Mouse (Mus musculus) liver, embryonic 14.5 days (tissue): ENCODE data around the gene Tmem212.

Experiments
- CTCF ChIP-seq: IDR thresholded peaks from 2 replicates; pipeline ENCODE4 v1.5.1; 2016; ENCODE audit warnings: antibody characterized with exemption, low read depth, control low read depth
- EP300 ChIP-seq: IDR thresholded peaks from 2 replicates; pipeline ENCODE4 v1.6.1; 2016; ENCODE audit warnings: antibody characterized with exemption, low read depth

DNA sequence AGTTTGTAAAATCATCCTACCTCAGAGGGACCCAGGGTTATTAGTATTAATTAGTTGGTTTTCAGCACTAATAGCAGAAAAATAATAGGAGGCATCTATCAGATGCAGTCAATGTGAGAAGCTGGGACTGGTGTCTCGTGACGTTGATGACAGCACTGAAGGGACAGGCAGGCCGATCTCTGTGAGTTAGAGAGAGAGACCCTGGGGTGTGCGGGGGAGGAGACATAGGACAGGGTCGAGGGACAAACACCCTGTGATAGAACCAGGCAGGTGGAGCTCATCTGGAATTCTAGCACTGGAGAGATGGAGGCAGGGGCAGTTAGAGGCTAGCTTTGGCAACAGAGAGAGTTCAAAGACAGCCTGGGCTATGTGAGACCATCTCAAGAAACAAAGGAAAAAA is 53.3 kb downstream of the Tmem212 start:
- TF ChIP-seq CTCF: no peak
- TF ChIP-seq EP300: no peak
